In the genomic region with DNA sequence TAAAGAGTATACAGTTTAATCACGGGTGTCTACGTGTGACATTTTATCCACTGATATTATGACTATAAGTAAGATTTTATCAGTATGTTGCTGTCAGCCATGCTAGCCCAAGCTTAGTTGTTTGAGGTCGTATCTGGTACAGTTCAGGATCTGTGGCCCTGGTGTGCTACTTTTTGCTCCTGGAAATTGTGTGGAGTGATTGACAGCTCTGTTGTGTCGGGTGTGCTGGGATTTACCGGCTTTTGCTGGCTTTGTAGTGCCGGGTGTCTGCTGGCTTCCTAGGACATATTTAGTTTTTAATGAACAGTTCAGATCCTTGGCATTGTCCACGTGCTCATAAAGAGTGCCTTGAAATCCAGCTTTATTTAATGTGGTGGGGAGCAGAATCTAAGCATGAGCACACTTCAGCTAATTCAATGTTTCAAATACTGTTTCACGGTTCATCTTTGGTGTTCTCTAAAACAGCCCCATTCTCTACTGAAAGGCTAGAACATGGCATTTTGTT, we compare ENCODE assay signal across 20 mouse cellular contexts. TPM values are rescaled to one million over a fixed set of nuclear protein-coding genes. Genes with fewer than 3 reads are reported as not detected.
"Had no signal": no experiment of that assay in that cellular context is flagged by ENCODE, and none has a peak within 500 bp of the region (broad histone marks: within the 10 kb centered on the region; RNA-seq: fewer than 3 reads in every experiment).

No protein-coding gene starts in this region.

- DNase-seq: kidney, adult 18-20 months; kidney, adult 9 months; kidney, postnatal 14 days; kidney, postnatal 4 days; left cerebral cortex, postnatal 4 days; liver, postnatal 0 days; lung, embryonic 14.5 days; right cerebral cortex, postnatal 25 days; spleen, adult 18-20 months; thymus, adult 18-20 months; thymus, postnatal 14 days; thymus, postnatal 4 days had no signal

- H3K9ac ChIP-seq: limb, embryonic 12.5 days; limb, embryonic 15.5 days; liver, embryonic 14.5 days; liver, postnatal 0 days; lung, embryonic 14.5 days had no signal

- H3K27ac ChIP-seq: limb, embryonic 12.5 days; limb, embryonic 15.5 days; liver, embryonic 14.5 days; macrophage had no signal

- H3K4me2 ChIP-seq: limb, embryonic 12.5 days; limb, embryonic 15.5 days; liver, embryonic 11.5 days; lung, embryonic 14.5 days had no signal

- ATAC-seq: inflammation-experienced regulatory T-cells, adult 6 months; intestine, embryonic 16.5 days; liver, postnatal 0 days; lung, postnatal 0 days had no signal

- H3K4me3 ChIP-seq: limb, embryonic 12.5 days; limb, embryonic 15.5 days had no signal

- H3K9me3 ChIP-seq: limb, embryonic 12.5 days; limb, embryonic 15.5 days had no signal

- H3K27me3 ChIP-seq: limb, embryonic 12.5 days; limb, embryonic 15.5 days had no signal

- H3K36me3 ChIP-seq: limb, embryonic 12.5 days; limb, embryonic 15.5 days had no signal

RNA-seq across cellular contexts. Expression of a gene that starts 12.0 kb away (rescaled TPM):
- polyA plus RNA-seq: limb, embryonic 15.5 days; liver, embryonic 11.5 days; macrophage had no signal
